Mouse (Mus musculus) layer of hippocampus, adult 8-10 months (tissue): Measurements from ENCODE around the gene Prtn3. TPM values are rescaled to one million over a fixed set of nuclear protein-coding genes. Genes with fewer than 3 reads are reported as not detected.
A peak's percentile ranks its signal among the peaks of the same experiment; 100 is the strongest.

Experiments
- DNase-seq, 2 experiments: peaks; one replicate each; pipeline ENCODE4 v3.0.0; 2022; ENCODE audit warnings: low spot score in 2 of 2
- total RNA-seq, 4 experiments: library from RNA; stranded (reverse); gene quantifications; 2 replicates each; pipeline ENCODE4 v1.2.4; 2022

The Prtn3 gene
- 1 to 10 TPM; 1.2 to 2.3 (median 1.5) TPM for total RNA-seq

GRCm38 (mm10) chr10:79874290-79874862, at the start of gene Prtn3, which contains the start of gene Plppr3:
Gene Prtn3 (plus strand): TSS chr10:79874476.
Gene Plppr3 (minus strand): TSS chr10:79874634.
- peak in 1 of 2 experiments; percentile 21 for DNase-seq

GRCm38 (mm10) chr10:79831583-79831982, 42.7 kb upstream of the Prtn3 start:
- DNase-seq: no peak

- no peak for DNase-seq
These were observed 42.1 kb upstream of the Prtn3 start for GRCm38 (mm10) chr10:79832026-79832785.

GRCm38 (mm10) chr10:79832786-79833181, 41.5 kb upstream of the Prtn3 start:
- DNase-seq: no peak

GRCm38 (mm10) chr10:79834769-79835398, 39.4 kb upstream of the Prtn3 start:
- peak in 1 of 2 experiments; percentile 70 for DNase-seq

GRCm38 (mm10) chr10:79836918-79837317, 37.4 kb upstream of the Prtn3 start:
- no peak for DNase-seq

GRCm38 (mm10) chr10:79838151-79838550, 36.1 kb upstream of the Prtn3 start:
- no peak for DNase-seq

GRCm38 (mm10) chr10:79840091-79840490, 34.2 kb upstream of the Prtn3 start:
- no peak for DNase-seq

GRCm38 (mm10) chr10:79840644-79841551, 33.4 kb upstream of the Prtn3 start:
- DNase-seq: peak; percentile 69 to 76

- DNase-seq: no peak
These were observed 32.0 kb upstream of the Prtn3 start for GRCm38 (mm10) chr10:79842322-79842721.

GRCm38 (mm10) chr10:79843476-79843875, 30.8 kb upstream of the Prtn3 start:
- DNase-seq: no peak

- DNase-seq: no peak
These were observed 27.7 kb upstream of the Prtn3 start for GRCm38 (mm10) chr10:79846553-79846952.

GRCm38 (mm10) chr10:79849941-79850628, 24.2 kb upstream of the Prtn3 start:
- DNase-seq: no peak

GRCm38 (mm10) chr10:79851653-79852052, 22.6 kb upstream of the Prtn3 start:
- DNase-seq: no peak

- DNase-seq: no peak
These were observed 22.0 kb upstream of the Prtn3 start for GRCm38 (mm10) chr10:79852107-79852789.

- no peak for DNase-seq
These were observed 21.4 kb upstream of the Prtn3 start for GRCm38 (mm10) chr10:79852827-79853226.

- peak; percentile 85 for DNase-seq
These were observed 20.9 kb upstream of the Prtn3 start for GRCm38 (mm10) chr10:79853392-79853791.

- peak; percentile 99 to 100 for DNase-seq
These were observed 20.1 kb upstream of the Prtn3 start, which contains the start of gene Ptbp1 for GRCm38 (mm10) chr10:79853860-79854795. Gene Ptbp1 (plus strand): TSS chr10:79854427.
